Mouse (Mus musculus): ENCODE results near the gene Pld2. TPM values are rescaled to one million over a fixed set of nuclear protein-coding genes. Genes with fewer than 3 reads are reported as not detected.
A peak's percentile ranks its signal among the peaks of the same experiment; 100 is the strongest.

The Pld2 gene
- total and polyA plus RNA-seq, 3 experiments: 0.15 to 0.39 TPM; not detected in 1

- no peaks in the 10 kb centered on the region for H3K9me3 ChIP-seq (replicated peaks; ENCODE audit: insufficient read depth, low read length)
- TF ChIP-seq ZNF384 (IDR thresholded peaks at IDR 0.05; ENCODE audit: low read depth, low read length) (peak; percentile 50; the same call in 1 of the 2 replicates), MAZ (IDR thresholded peaks at IDR 0.05; ENCODE audit: low read depth, low read length) (no peak)
- H3K27me3 ChIP-seq (ENCODE audit: control insufficient read depth in 1 of 2, insufficient read depth in 2 of 2, low read length in 2 of 2): no peaks in the 10 kb centered on the region; a peak in 1 of 4 replicates
- peaks cover 10 to 23% of the 10 kb centered on the region in 2 experiments for H3K4me1 ChIP-seq (ENCODE audit: control insufficient read depth in 1 of 2, insufficient read depth in 2 of 2, low read length in 2 of 2)
- H3K4me3 ChIP-seq (ENCODE audit: control insufficient read depth in 1 of 2, insufficient read depth in 1 of 2, low read depth in 2 of 2, low read length in 2 of 2): no peak overlapping the region
- H3K79me2 ChIP-seq (ENCODE audit: control insufficient read depth, insufficient read depth, low read length, poor library complexity): no peaks in the 10 kb centered on the region
- H3K27ac ChIP-seq (ENCODE audit: control insufficient read depth, low read depth, low read length): no peak overlapping the region
- DNase-seq (ENCODE audit: low read depth, low spot score): no peak
- H3K36me3 ChIP-seq (ENCODE audit: control insufficient read depth in 1 of 2, insufficient read depth in 2 of 2, low read length in 2 of 2): peaks cover 0 to 18% of the 10 kb centered on the region in 2 experiments; a peak in 2 of 4 replicates
- H3K9ac ChIP-seq (ENCODE audit: control insufficient read depth, low read depth, low read length, poor library complexity, severe bottlenecking): no peak overlapping the region
Observed at GRCm38 (mm10) chr11:70511825-70512224, 28.0 kb upstream of the Pld2 start.

DNA sequence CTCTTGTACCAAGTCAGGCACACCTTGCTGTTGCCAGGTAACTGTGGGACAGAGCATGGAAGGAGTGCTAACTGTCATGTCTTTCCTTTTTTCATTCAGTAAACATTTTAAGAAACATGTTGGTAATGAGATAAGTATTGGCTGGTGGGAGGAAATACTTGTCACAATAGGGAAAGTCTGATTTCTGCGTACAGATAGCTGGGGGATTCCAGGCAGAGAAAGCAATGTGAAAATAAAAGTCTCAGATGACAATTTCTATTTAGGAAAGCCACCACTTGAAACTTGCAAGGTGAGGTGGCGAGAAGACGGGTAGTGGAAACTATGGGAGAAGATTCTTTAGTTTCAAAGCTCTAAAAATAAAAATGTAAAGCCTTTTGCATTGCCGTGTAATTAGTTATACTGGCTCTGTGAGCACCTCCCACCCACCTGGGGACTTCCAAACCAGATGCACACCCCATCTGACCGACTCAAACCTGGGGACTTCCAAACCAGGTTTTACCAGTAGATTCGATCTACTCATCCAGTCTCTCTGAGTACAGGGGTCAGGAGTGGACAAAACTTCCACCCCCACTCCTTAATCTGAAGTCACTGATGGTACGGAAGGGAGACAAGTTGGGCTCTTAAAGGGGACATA lies 27.0 kb upstream of the Pld2 start:
- TF ChIP-seq E2F4 (IDR thresholded peaks at IDR 0.05; ENCODE audit: borderline replicate concordance, low read depth, low read length) (no peak), MXI1 (IDR thresholded peaks at IDR 0.05; ENCODE audit: low read depth, low read length) (peak; percentile 63), GABPA (IDR thresholded peaks at IDR 0.05; ENCODE audit: low read depth, low read length) (no peak), NELFE (IDR thresholded peaks at IDR 0.05; ENCODE audit: low read depth, low read length) (no peak), CTCF (IDR thresholded peaks at IDR 0.05 in 2 of 3, conservative IDR thresholded peaks at IDR 0.05 in 1 of 3; ENCODE audit: control insufficient read depth in 1 of 3, insufficient read depth in 1 of 3, low read depth in 2 of 3, low read length in 3 of 3, poor library complexity in 1 of 3, severe bottlenecking in 1 of 3) (no peak), MEF2A (IDR thresholded peaks at IDR 0.05; ENCODE audit: extremely low read depth, insufficient replicate concordance, low read depth, low read length, poor library complexity, severe bottlenecking) (no peak), ETS1 (IDR thresholded peaks at IDR 0.05; ENCODE audit: low read depth, low read length) (peak; percentile 77), TCF12 (IDR thresholded peaks at IDR 0.05; ENCODE audit: low read depth, low read length) (peak; percentile 85), EP300 (IDR thresholded peaks at IDR 0.05; ENCODE audit: low read depth in 1 of 2, low read length in 2 of 2) (peak; percentile 88), RCOR1 (IDR thresholded peaks at IDR 0.05; ENCODE audit: low read depth, low read length) (peak; percentile 84), SIN3A (IDR thresholded peaks at IDR 0.05; ENCODE audit: low read length) (peak; percentile 70), ZC3H11A (IDR thresholded peaks at IDR 0.05; ENCODE audit: low read depth, low read length) (peak; percentile 4; the same call in 1 of the 2 replicates), GATA1 (IDR thresholded peaks at IDR 0.05; ENCODE audit: low read depth, low read length) (peak; percentile 91), POLR2A (IDR thresholded peaks at IDR 0.05; ENCODE audit: control insufficient read depth in 1 of 2, insufficient read depth in 1 of 2, low read depth in 1 of 2, low read length in 2 of 2, poor library complexity in 1 of 2) (no peak), TAL1 (IDR thresholded peaks at IDR 0.05; ENCODE audit: low read length) (no peak)
- Histone ChIP-seq H3K4me1 (ENCODE audit: control insufficient read depth in 1 of 2, insufficient read depth in 2 of 2, low read length in 2 of 2) (peaks cover 10 to 23% of the 10 kb centered on the region in 2 experiments), H3K9me3 (replicated peaks; ENCODE audit: insufficient read depth, low read length) (no peaks in the 10 kb centered on the region), H3K27me3 (ENCODE audit: control insufficient read depth in 1 of 2, insufficient read depth in 2 of 2, low read length in 2 of 2) (no peaks in the 10 kb centered on the region; a peak in 1 of 4 replicates), H3K79me2 (ENCODE audit: control insufficient read depth, insufficient read depth, low read length, poor library complexity) (no peaks in the 10 kb centered on the region), H3K9ac (ENCODE audit: control insufficient read depth, low read depth, low read length, poor library complexity, severe bottlenecking) (no peak overlapping the region; the same call in 1 of the 2 replicates), H3K4me3 (ENCODE audit: control insufficient read depth in 1 of 2, insufficient read depth in 1 of 2, low read depth in 2 of 2, low read length in 2 of 2) (peak overlapping the region in 1 of 2 experiments; percentile 3; a peak in 2 of 4 replicates), H3K36me3 (ENCODE audit: control insufficient read depth in 1 of 2, insufficient read depth in 2 of 2, low read length in 2 of 2) (peaks cover 0 to 21% of the 10 kb centered on the region in 2 experiments; a peak in 2 of 4 replicates), H3K27ac (ENCODE audit: control insufficient read depth, low read depth, low read length) (0 out of 2 replicates have a peak overlapping the region, but pooled peaks have one; percentile 13)
- DNase-seq (ENCODE audit: low read depth, low spot score): peak; percentile 43

All from MEL (cell line).